Mouse (Mus musculus) neural tube, embryonic 10.5 days (tissue): ENCODE measurements at regions not wholly inside any gene's neighbourhood (a gene's known extent, or its start where the extent isn't known, plus 50 kb on each side); places are given as distances from the start of the nearest gene placed in this dataset.

Source experiments
- DNase-seq: peaks from one replicate; pipeline ENCODE4 v3.0.0-alpha.2; 2017; ENCODE audit warnings: low spot score; ENCODE audit errors: extremely low spot score

DNA sequence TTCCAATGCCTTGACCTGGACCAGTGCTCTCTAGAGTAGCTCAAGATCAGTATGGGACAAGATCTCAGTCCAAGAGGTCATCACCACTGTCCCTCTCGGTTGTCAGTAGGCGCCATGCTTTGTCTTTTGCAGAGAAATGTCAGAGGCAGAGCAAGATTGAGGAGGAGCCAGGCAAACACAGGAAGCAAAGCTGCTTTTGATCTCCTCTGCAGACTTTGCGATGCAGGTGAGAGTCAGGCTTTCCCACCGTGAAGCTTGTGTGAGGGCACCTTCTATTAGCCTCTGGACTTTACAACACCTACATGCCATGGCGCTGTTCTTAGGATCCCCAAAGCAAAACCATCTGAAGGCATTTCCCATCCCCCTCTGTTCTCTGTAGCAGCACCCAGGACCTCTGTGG is 68.0 kb upstream of the Ppm1b start:
- DNase-seq, result no peak

DNA sequence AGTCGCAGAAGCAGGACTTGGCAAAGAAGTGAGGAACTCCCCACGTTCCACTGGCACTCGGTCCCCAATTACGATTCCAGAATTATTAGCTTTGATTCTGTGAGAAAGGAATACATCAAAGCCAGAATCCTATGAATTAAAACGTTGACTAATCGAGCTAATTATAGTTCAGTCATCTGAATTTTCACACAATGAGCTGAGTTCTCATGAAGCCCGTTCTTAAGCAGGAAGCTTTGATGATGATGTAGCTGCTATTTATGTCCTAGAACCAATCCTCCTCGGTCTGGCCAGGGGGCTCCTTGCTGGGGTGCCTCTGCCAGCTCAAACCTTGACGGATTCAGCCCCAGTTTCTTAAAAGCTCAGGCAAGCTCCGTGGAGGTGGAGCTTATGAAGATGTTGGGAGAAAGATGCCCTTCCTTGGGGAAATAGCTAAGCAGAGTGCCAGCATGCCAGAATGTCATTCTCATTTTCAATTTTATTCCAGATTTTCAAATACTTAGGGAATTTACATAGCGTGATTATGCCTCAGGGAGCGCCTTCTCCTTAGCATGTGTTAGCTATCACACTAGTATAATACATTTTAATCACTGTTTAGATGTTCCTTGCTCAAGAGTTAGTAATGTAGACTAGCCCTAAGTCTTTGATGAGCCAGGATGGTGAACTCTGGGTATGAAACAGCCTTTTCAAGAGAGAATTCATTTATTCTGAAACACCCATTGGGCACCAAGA is 65.5 kb upstream of the Ppm1b start:
- no peak for DNase-seq

GRCm38 (mm10) chr17:84893273-84894033 is 63.1 kb upstream of the Ppm1b start:
- no peak for DNase-seq

DNA sequence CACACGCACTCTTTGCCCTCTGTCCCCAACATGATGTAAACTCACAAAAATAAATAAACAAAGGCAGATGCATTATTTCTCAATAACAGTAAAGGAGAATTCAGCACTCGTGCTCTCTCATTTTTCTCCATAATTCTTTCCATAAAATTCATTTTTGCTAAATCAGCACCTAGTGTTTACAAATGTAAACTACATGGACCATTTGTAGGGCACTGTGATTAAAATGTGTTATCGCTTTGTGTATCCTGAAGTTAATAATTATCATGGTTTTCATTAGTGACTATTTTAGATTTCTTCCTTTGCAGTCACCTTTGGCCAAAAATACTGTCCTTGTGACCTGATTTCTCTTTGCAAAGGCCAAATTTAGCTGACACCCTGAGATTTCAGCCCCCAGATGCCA is 61.0 kb upstream of the Ppm1b start:
- no peak for DNase-seq

GRCm38 (mm10) chr17:84896572-84896971 is 60.0 kb upstream of the Ppm1b start:
- no peak for DNase-seq

DNA sequence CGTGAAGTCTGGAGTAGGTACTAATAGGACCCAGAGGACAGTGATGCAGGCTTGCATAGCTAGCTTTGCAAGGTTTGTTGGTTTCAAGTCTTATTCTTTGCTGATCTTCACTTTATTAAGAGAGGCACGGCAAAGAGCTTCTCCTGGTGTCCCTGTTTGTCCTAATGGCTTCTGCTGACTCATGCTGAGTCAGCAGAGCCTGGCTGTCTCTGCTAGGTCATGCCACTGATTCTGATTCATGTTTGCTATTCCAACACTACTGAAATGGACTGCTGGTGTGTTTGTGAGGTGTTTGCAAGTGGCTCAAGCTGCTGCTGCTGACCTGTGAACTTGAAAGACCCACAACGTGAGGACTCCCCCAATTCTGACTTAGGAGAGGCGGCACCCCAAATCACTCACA is 58.1 kb upstream of the Ppm1b start:
- DNase-seq, result no peak

GRCm38 (mm10) chr17:84903625-84904337 is 52.8 kb upstream of the Ppm1b start:
- no peak for DNase-seq
